Mouse (Mus musculus): ENCODE measurements around the gene Olfr1310.
"Not testable (repeated sequence)": the region's sequence is repeated elsewhere in the genome, so short reads cannot be mapped to it uniquely, and the experiment has no call there.

Gene Olfr1310

DNA sequence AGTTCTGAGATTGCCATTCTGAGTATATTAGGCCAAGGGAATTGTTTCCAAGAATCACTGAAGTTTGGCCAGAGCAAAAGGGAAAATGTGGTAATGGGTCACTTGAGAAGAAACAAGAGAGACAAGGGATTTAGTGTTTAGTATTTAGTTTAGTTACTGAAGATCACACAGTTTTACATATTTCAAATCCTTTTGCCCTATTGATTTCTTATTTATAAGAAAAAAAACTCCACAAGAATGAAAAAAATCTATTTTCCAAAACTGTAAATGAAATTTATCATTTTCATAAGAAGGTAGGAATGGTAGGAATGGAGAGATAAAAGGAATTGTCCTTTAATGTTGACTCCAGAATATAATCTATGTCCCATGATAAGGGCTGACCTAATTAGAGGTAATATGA, at the start of gene Olfr1310:
Gene Olfr1310, minus strand, starts transcription at position 101 of the 400 bp plus-strand sequence.
- no peak for DNase-seq

GRCm38 (mm10) chr2:112050138-112050537, 37.6 kb upstream of the Olfr1310 start, which contains the start of gene Olfr1312:
Olfr1312 (minus strand) TSS chr2:112050238.
- DNase-seq: no peak

DNA sequence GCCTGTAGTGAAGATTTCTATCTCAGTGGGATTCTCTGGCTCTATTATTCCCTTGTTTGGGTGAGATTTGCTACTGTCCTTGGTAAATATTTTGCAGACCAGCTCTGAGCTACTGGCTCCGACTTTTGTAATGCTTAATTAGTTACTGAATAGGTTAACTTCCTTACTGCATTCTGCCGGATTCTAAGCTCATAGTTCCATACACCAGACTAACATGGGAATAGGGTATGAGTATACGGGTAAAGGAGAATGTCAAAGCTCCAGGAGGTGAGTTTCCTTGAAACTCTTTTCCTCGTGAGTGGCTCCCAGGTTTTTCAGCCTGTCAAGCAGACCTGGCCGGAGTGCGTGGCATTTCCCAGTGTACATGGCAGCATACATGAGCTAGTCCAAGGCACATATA, 14.5 kb upstream of the Olfr1310 start:
- DNase-seq: not testable (repeated sequence)

DNA sequence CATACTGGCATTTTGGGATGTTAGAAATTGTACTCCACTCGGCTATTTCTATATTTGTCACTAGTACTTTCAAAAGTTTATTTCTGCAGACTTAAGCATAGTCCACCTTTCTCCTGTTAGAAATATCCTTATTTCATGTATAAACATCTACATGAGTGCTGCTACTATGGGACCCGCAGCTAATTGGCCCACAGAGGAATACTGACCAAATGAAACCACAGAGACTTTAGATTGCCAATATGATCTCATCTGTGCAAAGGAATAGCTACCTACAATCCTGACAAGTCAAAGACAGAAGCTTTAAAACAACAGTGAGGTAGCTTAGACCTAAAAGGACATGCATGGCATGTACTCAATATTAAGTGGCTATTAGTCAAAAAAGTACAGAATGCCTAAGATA, 11.8 kb upstream of the Olfr1310 start, which contains the start of gene Olfr1311:
Gene Olfr1311, minus strand, starts transcription at position 101 of the 400 bp plus-strand sequence.
- DNase-seq: no peak

- no peak for DNase-seq
These were observed 2.4 kb upstream of the Olfr1310 start for GRCm38 (mm10) chr2:112014900-112015299.

- no peak for DNase-seq
These were observed 22.3 kb downstream of the Olfr1310 start, which contains the start of gene Olfr1309 for GRCm38 (mm10) chr2:111990181-111990580. Olfr1309 (minus strand) TSS chr2:111990281.

DNA sequence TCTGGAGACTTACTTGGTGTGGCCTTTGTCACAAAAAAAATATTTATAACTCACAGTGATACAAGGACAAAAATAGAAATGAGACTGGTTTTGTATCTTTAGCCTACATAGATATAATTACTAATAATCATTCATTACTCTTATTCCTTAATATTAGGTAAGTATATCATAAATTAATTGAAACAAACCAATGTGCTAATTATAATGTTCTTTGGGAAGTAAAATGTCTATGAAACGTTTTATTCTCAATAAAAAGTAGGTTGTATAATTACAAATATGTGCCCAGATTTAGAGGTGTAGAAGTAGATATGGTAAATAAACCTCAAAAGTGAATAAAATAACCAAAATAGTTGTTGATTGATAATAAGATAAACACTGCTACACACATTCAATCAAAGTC, 47.7 kb downstream of the Olfr1310 start, which contains the start of gene Olfr1308:
Gene Olfr1308, minus strand, starts transcription at position 101 of the 400 bp plus-strand sequence.
- no peak for DNase-seq

All from lung, postnatal 36 days (tissue).